Mouse (Mus musculus): ENCODE measurements at regions not wholly inside any gene's neighbourhood (a gene's known extent, or its start where the extent isn't known, plus 50 kb on each side); places are given as distances from the start of the nearest gene placed in this dataset.
"Not testable (repeated sequence)": the region's sequence is repeated elsewhere in the genome, so short reads cannot be mapped to it uniquely, and the experiment has no call there.

GRCm38 (mm10) chr3:101224091-101224490 is 63.6 kb downstream of the Cd2 start:
- no peak for DNase-seq (ENCODE audit: low spot score in 2 of 2)

DNA sequence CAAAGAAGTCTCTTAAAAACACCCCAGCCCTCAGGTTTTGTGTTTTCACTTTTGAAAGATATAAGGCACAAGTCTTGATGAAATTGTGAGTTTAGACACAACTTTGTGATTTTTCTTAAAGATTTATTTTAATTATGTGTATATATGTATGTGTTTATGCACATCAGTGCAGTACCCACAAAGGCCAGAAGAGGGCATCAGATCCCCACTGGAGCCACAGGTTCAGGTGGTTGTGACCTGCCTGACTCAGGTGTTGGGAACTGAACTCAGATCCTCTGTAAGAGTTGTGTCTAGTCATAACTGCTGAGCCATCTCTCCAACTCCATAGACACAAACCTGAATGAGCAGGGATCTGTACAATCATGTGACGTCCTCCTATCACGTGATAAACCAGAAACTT is 67.8 kb downstream of the Cd2 start:
- DNase-seq (ENCODE audit: low spot score in 2 of 2): no peak

DNA sequence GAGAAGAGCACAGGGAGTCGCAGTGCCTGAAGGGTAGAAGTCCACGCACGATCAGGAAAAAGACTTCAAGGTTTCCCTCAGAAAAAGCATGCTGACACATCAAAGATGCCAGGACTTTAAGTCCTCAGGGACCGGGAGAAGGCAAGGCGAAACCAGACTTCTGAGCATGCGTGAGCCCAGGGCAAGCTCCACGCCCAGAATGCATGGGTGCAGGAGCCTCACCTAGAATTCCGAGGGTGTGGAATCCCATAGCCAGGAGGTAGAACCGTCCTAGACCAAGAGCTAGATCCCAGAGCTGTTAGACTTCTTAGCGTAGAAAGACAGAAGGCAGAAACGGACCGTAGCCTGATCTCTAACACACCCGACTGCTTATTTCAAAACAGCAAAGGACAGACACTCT is 71.0 kb downstream of the Cd2 start:
- DNase-seq (ENCODE audit: low spot score in 2 of 2): no peak

GRCm38 (mm10) chr3:101213212-101213562 is 74.6 kb downstream of the Cd2 start:
- DNase-seq (ENCODE audit: low spot score in 2 of 2): no peak

- DNase-seq (ENCODE audit: low spot score in 2 of 2): peak in 1 of 2 experiments; percentile 8
Measured at GRCm38 (mm10) chr3:101212403-101213211, 75.1 kb downstream of the Cd2 start.

DNA sequence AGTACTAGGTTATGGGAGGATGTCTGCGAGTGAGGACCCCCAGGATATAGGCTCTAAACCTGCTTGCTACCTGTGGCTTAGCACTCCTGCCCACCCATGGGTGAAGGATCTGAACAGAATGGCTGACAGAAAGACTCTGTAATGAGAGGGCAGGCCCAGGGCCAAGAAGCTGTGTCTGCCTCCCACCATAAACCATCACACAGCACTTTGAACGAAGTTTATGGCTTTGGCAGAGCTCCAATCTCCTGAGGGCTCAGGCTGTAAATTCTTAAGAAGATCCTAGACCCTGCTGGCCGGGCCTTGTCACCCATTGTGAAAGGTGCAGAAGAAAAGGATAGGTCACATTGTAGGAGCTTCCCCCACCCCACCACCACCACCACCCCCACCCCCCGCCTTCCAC is 75.8 kb downstream of the Cd2 start:
- no peak for DNase-seq (ENCODE audit: low spot score in 2 of 2)

DNA sequence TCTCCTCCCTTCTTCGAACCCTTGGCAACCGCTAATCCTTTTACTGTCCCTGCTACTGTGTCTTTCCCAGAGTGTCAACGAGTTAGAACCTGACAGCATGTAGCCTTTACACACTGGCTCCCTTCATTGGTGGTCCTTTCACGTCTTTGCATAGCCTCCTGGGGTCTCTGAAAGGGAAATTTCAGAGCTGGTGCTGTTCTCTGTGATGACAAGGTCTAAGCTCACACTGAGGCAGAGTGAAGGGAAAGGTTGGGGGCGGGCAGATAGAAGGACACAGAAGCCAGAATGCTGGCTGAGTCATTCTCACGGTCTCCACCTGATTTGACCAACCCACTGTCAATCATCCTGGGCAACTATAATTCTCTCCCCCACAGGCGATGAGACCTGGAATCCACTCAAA is 78.2 kb downstream of the Cd2 start:
- no peak for DNase-seq (ENCODE audit: low spot score in 2 of 2)

GRCm38 (mm10) chr3:101208751-101209150 is 79.0 kb downstream of the Cd2 start:
- no peak for DNase-seq (ENCODE audit: low spot score in 2 of 2)

- DNase-seq (ENCODE audit: low spot score in 2 of 2): not testable (repeated sequence)
Measured at GRCm38 (mm10) chr3:101206172-101206571, 81.6 kb downstream of the Cd2 start.

- DNase-seq (ENCODE audit: low spot score in 2 of 2): no peak
Measured at GRCm38 (mm10) chr3:101194725-101195124, 84.6 kb upstream of the Ptgfrn start.

- no peak for DNase-seq (ENCODE audit: low spot score in 2 of 2)
Measured at GRCm38 (mm10) chr3:101194319-101194718, 84.2 kb upstream of the Ptgfrn start.

DNA sequence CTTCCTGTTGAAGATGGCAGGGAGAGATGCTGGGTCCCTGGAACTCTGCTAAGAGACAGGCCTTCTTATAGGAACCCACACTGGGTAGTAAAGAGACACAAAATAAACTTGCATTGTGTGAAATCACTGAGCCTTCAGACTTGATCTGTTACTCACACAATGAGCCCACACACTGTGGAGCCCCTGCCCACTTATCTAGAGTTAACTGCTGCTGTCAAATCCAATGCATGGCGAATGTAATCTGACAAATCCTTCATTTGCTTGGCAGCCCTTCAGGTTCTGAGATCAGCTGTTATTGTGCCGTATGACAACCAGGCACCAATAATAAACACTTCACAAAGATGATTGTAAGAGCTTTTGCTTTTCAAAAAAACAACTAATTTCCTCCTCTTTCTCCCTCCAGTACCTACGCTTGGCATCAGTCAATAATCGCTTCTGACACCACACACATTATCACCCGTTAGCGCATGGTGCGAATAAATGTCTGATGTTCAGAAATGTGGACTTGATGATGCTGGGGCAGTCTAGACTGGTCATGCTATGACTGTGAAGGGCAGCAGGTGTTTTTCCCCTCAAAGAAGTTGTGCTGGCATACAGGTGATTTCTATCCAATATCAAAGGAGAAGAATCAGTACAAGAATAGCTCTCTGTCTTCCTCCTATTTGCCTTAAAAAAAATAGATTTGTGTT is 81.4 kb upstream of the Ptgfrn start:
- DNase-seq (ENCODE audit: low spot score in 2 of 2): no peak

GRCm38 (mm10) chr3:101181958-101182357 is 71.9 kb upstream of the Ptgfrn start:
- no peak for DNase-seq (ENCODE audit: low spot score in 2 of 2)

DNA sequence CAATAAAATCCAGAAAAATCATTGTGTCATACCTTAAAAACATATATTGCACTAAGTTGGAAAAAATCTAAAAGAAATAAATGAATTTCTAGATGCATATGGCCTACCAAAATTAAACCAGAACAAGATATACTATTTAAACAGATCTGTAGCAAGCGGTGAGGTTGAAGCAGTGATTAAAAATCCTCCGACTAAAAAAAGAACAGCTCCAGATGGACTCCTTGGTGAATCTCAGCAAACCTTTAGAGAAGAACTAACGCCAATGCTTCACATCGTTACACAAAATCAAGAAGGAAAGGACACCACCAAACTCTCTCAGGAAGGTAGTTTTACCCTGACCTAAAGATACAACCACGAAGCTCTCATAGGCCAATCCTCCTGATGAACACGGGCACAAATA is 63.9 kb upstream of the Ptgfrn start:
- DNase-seq (ENCODE audit: low spot score in 2 of 2): no peak

DNA sequence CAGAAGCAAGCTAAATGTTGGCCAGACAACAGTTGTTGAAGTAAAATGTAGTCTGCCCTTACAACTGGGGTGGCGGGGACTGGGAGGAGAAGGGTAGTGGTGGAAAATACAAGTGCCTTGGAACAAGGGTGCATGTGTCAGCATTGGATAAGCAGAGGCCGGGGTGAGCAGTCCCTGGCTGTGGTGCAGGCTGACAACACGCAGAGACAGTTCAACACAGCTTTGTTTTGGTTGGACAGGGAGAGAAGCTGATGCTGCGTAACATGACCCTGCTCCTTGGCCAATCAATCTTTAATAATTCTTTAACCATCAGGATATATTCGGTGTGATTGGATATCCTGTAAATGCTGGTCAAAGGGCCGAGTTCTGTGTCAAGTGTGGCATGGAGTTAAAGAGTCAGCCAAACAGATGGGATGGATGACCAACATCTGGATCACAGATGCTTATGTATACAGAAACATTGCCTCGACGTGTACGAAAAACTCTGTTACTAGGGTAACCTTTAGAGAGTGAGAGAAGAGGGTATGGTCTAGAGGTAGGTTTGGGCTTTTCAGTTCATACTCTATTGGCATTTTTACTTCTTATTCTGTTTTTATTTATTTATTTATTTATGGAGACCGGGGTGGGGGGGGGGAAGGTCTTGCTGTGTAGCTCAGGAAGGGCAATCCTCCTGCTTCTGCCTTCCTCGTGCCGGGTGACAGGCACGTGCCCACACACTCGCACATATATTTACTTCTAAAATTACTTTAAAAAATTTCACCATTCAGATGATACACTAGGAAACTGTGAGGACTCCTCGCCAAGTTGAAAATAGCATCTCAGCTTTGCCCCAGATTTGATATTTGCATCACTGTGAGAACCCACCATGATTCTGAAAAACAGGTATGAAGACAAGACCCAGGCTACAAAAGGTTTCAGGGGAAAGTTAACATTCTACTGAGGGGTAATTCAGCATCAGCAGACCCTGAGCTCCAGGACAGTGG is 60.2 kb upstream of the Ptgfrn start:
- DNase-seq (ENCODE audit: low spot score in 2 of 2): no peak

GRCm38 (mm10) chr3:101167026-101167425 is 56.9 kb upstream of the Ptgfrn start:
- DNase-seq (ENCODE audit: low spot score in 2 of 2): no peak

GRCm38 (mm10) chr3:101166580-101166979 is 56.5 kb upstream of the Ptgfrn start:
- no peak for DNase-seq (ENCODE audit: low spot score in 2 of 2)

DNA sequence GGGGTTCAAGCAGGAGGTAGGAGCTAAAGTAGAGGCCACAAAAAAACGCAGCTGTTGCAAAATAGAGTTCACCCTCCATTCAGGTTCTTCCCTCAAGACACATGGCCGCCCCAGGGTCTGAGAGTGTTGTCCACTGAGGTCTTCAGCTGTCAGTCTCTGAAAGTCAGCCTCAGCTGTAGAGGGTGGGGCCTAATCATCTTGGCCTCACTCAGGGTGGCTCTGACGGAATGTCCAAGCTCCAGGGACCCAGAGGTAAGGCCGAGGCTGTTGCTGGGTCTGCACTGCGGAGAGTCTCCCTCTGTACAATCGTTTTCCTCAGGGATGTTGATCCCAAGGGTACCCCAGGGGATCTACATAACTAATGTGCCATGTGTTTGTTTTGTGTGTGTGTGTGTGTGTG is 55.2 kb upstream of the Ptgfrn start:
- DNase-seq (ENCODE audit: low spot score in 2 of 2): no peak

- no peak for DNase-seq (ENCODE audit: low spot score in 2 of 2)
Measured at GRCm38 (mm10) chr3:101164771-101165170, 54.7 kb upstream of the Ptgfrn start.

GRCm38 (mm10) chr3:101163991-101164434 is 53.9 kb upstream of the Ptgfrn start:
- DNase-seq (ENCODE audit: low spot score in 2 of 2): no peak

DNA sequence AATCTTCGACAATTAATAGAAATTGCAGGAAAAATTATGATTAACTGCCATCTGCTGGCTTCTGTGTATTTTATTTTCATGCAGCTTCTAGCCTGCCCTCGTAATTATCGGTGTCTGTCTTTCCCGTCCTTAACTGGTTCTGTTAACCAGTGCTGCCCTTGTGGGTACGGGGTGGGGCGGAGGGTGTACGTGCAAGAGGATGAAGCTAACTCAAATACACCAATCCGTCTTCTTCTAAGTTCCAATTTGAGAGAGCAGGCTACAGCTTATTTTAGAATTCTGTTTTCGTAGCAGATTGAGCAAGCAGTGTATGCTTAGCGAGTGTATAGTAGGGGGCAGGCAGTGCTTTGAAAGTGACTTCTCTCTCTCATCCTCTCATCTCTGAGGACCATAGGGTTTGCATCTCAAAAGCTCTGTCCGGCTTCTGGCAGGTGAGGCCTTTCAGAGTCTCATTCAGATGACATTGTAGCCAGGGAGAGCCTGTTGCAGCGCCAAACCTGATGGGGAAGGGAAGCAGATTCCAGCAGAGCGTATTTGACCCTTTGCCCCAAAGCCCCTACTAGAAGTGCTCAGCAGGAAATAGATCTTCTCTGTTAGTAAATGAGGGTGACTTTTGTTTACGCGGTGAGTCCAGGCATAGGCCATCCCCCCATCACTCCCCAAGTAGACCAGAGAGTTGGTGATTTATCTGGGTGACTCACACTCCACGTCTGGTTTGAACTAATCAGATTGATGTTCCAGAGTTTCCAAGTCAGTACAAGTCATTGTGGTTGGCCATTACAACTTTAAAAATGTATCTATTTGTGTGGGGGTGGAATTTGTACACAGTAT is 53.3 kb upstream of the Ptgfrn start:
- DNase-seq (ENCODE audit: low spot score in 2 of 2): no peak
